Mouse (Mus musculus): Measurements from ENCODE around the gene Nck2. TPM values are rescaled to one million over a fixed set of nuclear protein-coding genes. Genes with fewer than 3 reads are reported as not detected.

Gene Nck2
- total RNA-seq, 2 experiments from 2014 or later = 32.6 to 37.5 TPM

DNA sequence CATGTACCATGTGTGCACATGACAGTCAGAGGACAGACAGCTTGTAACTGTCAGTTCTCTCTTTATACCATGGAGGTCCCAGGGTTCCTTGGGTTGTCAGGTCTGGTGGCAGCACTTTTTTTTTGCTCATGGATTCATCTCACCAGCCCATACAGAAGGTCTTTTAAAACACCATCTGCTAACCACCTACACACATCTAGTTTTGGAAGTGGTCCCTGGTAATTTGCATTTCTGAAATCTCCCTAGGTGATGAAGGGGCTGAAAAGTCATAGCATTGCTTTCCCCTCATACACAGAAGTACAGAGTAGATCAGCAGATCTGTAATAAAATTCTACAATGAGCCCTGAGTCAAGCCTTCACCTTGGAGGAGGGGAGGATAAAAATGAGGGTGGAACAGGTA, 44.9 kb downstream of the Nck2 start:
- intact Hi-C loops (cut with DNase I) = no loop called here
- no peak for DNase-seq (ENCODE audit: extremely low spot score in 1 of 2, low spot score in 2 of 2)

DNA sequence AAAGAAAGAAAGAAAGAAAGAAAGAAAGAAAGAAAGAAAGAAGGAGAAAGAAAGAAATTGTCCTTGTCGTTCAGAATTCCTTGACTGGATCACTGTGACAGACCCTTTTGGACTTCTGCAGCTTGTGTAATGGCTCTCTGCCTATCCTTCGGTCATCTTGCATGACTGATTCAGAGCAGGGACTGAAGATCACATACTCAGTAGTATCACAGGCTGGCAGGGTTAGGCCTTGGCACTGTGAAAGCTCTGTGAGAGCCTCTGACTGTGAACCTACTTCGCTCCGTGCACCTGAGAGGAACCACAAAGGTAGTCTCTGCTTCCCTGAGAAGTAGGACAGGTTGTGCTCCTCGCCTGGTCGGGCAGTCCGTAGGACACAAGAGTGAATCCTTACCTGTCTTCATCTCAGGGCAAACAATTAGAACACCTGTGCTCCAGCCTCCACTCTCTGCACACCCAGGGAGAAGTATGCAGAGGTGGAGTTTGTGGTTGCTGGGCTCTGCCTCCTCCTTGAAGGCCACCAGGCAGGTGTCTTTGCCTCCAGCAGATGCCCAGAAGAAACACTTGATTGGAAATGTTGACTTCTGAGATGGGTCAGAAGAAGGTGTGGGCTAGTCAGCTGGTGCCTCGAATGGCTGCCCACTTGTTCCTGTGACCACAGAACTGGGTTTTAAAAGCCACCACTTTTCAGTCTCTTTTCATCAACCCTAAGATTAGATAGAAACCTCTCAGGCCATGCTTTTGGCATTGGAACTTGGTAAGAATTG, 47.3 kb downstream of the Nck2 start:
- intact Hi-C loops (cut with DNase I) = no loop called here
- no peak for DNase-seq (ENCODE audit: extremely low spot score in 1 of 2, low spot score in 2 of 2)

DNA sequence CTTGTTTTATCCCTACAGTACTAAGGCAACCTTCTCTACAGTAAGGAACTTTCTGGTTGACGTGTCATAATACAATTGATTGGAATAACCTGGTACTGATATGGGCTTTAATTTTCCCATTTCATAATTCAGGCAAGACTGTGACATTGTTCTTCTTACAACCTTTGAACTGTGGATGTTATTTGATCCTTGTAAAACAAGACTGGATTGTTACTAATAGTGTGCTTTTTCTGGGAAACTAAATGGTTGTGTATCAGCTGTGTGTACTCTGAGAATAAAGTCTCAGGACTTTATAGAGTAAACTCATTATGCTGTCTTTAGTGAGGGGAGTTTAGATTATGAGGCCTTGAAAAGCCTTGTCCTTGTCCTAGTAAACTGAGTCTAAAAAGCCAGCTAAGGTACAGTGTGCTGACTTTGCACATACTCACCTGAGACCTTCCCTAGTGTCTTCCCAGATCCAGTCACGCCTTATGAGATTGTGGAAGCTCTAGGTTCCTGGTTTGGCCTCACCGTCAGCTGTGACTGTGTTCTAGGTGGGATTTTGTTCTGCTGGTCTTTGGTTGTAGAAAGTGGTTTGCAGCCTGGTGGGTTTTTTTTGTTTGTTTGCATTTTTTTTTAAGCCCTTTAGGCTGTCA, 48.5 kb downstream of the Nck2 start:
- intact Hi-C loops (cut with DNase I) = no loop called here

DNA sequence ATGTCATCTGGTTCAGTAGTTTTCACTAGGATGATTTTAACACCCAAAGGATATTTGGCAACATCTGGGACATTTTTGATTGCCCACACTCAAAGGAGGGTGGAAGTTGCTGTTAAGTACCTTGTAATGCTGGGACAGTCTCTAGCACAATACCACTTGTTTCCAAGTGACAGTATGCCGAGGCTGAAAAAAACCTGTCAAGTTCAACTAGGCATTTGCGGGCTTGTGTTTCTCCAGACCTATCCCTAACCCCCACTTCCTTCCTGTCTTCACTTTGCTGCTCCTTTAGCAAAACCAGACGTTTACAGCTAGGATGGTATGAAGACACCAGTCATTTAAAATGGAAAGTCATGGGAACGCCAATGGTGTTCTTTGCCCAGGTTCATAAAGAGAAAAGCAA, 51.7 kb downstream of the Nck2 start:
- intact Hi-C loops (cut with DNase I) = no loop called here

More for the DNA sequence above, 48.5 kb downstream of the Nck2 start:
- DNase-seq (ENCODE audit: extremely low spot score in 1 of 2, low spot score in 2 of 2) = no peak

DNA sequence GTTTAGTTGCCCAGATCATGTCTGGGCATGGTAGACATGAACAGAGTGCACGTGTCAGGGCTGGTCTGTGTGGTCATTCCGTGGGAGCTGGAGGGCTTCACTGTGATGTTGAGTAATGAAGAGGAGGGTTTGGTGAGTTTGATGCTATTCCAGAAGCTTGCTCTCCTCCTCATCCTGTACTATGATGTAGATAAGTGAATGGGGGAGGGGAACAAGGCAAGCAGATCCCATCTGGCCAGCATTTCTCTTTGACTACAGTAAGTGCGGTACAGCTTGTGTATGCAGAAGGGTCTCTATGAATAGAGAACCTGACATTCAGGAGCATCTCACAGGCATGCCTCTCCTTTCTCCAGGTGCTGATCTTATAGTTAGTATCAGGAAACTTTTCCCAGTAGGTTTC, 52.6 kb downstream of the Nck2 start:
- intact Hi-C loops (cut with DNase I) = no loop called here
- no peak for DNase-seq (ENCODE audit: extremely low spot score in 1 of 2, low spot score in 2 of 2)

More for the DNA sequence above, 51.7 kb downstream of the Nck2 start:
- DNase-seq (ENCODE audit: extremely low spot score in 1 of 2, low spot score in 2 of 2) = no peak

DNA sequence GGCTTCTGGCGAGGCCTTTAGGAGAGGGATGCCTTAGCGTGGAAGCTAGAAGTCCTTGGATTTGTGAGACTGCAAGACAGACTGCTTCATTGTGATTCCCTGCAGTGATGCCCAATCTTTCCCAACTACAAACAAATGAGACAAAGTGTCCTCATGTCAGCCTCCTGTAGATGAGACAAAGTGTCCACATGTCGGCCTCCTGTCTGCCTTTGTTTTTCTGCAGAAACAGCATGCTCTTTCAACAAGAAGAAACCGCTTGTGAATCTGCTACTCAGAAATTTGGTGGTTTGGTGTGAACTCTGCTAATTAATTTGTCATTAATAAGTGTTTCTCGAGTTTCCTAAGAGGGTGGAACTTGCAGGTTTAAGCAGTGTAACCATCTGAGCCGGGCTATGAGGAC, 53.6 kb downstream of the Nck2 start:
- intact Hi-C loops (cut with DNase I) = no loop called here
- no peak for DNase-seq (ENCODE audit: extremely low spot score in 1 of 2, low spot score in 2 of 2)

DNA sequence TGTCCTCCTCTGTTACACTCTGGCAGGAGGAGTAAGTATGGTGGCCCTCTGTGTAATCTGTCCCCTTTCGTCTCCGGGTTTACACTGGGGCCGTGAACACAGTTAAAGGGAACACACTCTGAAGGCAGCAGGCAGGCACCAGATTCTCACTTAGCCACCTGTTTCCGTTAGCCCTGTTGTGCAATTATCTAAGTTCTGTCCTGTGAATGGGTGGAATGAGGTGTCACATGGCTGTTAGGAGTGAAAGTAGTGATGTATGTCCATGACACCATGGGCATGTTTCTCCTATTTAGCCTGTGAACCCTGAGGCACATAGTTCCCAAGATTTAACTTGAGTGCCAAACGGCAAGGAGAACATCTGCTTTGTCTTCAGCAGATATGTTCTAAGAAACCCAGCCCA, 55.7 kb downstream of the Nck2 start:
- DNase-seq (ENCODE audit: extremely low spot score in 1 of 2, low spot score in 2 of 2) = no peak
- intact Hi-C loops (cut with DNase I) = no loop called here

DNA sequence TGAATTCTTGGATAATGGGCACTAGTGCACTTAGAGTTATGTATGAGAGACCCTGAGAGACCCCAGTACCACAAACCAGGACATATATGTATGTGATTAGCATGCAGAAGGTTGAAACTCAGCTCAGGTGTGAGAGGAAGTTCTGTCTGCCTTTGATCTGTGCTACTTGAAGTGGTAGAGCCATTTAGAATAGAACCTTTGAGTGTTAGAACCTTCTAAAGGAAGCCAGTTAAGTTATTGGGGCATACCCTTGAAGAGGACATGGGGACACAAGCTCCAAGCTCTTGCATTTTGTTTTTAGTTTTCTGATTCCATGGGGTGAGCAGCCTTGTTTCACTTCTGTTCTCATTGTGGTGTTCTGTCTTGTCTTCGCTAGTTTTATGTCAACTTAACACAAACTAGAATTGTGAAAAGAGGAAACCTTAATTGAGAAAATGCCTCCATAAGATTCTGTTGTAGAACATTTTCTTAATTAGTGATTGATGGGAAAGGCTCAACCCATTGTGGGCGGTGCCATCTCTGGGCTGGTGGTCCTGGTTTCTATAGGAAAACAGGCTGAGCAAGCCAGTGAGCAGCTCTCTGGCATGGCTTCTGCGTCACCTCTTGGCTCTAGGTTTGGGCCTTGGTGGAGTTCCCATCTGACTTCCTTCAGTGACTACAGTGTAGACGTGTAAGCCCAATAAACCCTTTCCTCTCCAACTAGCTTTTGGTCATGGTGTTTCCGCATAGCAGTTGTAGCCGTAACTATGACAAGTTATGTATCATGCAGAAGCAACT, 57.0 kb downstream of the Nck2 start:
- intact Hi-C loops (cut with DNase I) = no loop called here

DNA sequence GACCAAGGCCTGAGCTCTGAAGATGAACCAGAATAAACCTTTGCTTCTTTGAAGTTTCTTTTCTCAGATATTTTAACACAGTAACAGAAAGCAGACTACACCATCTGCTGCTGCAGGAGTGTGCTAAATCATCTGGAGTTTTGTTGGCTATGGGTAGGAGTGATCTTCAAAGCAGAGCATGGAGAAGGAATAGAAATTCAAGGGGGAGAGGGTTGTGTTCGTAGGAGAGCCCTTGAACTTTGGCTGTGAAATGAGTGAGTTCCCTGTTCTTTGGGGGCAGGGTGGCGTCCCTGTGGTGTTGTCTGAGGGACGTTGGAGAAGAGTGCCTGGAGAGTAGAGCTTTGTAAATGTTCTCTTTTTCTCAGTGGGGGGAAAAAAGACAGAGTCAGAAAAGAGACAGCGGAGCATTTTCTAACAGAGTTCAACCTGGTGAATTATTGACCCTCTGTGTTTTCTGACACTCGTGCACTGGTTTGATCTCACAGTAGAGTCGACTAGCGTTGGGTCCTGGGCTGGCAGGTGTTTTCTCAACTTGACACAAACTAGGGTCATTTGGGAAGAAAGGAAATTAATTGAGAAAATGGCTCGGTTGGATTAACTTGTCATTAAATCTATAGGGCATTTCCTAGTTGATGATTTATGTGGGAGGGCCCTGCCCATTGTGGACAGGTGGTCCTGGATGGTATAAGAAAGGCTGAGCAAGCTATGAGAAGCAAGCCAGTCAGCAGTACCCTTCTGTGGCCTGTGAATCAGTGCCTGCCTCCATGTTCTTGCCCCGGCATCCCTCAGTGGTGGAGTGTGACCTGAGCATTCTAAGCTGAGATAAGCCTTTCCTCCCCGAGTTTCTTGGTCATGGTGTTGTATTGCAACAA, 57.8 kb downstream of the Nck2 start:
- intact Hi-C loops (cut with DNase I) = no loop called here
- DNase-seq (ENCODE audit: extremely low spot score in 1 of 2, low spot score in 2 of 2) = no peak

More for the DNA sequence above, 57.0 kb downstream of the Nck2 start:
- DNase-seq (ENCODE audit: extremely low spot score in 1 of 2, low spot score in 2 of 2) = no peak

DNA sequence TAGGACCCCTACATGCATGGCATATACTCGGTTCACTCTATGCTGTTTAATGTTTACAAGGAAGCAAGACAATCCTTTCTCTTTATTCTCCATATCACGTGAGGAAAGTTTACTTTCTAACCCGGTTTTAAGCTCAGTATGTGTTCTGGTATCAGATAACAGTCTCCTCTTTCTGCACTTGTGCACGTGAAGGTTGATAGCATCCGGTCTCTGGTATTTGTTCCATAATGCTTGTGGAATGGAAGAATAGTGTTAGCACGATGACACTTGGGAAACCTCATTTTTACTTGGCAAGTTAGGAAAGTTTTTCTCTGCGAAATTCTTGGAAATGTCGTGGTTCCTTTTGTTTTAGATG, 58.4 kb downstream of the Nck2 start:
- no peak for DNase-seq (ENCODE audit: extremely low spot score in 1 of 2, low spot score in 2 of 2)
- intact Hi-C loops (cut with DNase I) = no loop called here

DNA sequence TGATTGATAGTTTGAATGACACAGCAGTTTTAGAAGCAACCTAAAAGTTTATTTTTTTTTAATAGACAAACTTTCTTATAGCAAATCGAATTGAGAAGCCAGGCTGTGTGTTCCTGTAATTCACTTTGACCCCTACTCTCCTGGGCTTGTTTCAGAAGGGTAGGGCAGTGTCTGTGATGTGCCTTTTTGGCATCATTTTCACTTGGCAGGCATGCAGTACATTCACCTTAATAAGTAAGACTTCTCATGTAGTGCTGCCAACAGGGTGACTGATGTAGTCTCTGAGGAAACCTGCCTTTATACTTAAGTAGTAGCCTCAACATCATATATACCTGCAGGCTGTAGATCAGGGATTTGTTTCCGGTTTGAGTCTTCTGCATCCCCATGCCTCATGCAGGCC, 58.9 kb downstream of the Nck2 start:
- DNase-seq (ENCODE audit: extremely low spot score in 1 of 2, low spot score in 2 of 2) = no peak
- intact Hi-C loops (cut with DNase I) = no loop called here

DNA sequence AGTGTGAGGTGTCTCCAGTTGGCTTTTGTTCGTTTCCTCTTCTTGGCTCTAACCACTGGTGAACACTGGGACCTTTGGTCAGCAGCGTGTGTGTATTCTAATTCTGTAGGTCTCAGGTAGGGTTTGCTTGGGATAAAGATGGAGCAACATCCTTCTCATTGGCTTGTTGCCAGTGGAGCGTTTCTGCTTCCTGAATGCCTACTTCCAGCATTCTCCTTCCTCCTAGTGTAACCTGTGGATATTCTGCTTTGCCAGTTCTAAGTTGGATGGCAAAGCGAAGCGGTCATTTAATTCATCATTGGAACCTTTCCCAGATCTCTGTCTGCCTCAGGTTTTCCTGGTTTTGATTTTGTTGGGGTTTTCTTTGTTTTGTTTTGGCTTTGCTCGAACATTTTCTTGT, 59.3 kb downstream of the Nck2 start:
- intact Hi-C loops (cut with DNase I) = no loop called here
- DNase-seq (ENCODE audit: extremely low spot score in 1 of 2, low spot score in 2 of 2) = no peak

DNA sequence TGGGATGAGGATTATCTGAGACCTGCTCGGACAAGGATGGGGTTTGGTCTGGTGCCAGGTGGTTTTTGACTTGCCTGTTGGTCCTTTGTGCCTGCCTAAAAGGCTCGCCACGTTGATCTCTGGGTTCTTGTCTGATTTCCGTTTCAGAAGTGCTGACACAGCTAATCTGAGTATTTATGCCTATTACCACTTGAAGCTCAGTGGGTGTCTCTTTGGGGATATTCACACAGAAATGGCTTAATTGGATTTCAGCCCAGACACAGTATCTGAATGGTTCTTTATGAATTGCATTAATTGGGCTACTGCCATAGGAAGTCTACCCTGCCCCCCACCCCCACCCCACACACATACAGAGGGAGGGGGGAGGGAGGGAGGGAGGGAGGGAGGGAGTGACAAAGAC, 59.9 kb downstream of the Nck2 start:
- intact Hi-C loops (cut with DNase I) = no loop called here
- DNase-seq (ENCODE audit: extremely low spot score in 1 of 2, low spot score in 2 of 2) = peak; percentile 11 to 30

DNA sequence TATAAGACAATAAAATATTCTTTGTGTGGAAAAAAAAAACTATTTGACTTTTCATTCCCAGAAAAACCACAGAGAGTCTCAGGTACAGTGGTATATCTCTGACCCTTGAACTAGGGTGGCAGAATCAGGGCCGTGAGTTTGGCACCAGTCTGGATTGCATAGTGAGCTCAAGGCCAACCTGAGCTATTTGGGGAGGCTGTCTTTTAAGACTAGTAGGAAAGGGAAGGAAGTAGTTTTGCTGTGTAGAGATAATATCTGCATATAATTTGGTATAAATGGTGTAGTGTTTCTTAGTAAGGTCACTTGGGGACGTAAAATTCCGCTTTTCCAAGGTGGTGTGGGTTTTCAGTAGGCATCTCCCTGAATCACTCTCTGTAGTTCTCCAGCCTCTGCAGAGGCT, 62.3 kb downstream of the Nck2 start:
- DNase-seq (ENCODE audit: extremely low spot score in 1 of 2, low spot score in 2 of 2) = no peak
- intact Hi-C loops (cut with DNase I) = no loop called here

DNA sequence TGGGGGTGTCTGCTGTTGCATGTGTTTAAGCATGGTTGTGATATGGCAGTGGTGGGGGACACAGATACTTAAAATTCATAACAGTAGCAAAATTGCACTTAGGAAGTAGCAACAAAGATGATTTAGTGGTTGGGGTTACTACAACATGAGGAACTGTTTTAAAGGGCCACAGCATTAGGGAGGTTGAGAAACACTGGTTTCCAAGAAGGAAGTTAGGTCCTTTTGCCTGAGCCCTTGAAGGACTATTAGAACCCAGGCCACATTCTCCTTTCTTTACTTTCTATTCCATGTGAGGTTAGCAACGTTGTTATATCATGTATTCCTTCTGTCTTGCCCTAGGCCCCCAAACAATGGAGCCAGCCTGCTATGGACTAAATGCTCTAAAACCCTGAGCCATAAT, 63.4 kb downstream of the Nck2 start:
- intact Hi-C loops (cut with DNase I) = no loop called here
- DNase-seq (ENCODE audit: extremely low spot score in 1 of 2, low spot score in 2 of 2) = no peak

DNA sequence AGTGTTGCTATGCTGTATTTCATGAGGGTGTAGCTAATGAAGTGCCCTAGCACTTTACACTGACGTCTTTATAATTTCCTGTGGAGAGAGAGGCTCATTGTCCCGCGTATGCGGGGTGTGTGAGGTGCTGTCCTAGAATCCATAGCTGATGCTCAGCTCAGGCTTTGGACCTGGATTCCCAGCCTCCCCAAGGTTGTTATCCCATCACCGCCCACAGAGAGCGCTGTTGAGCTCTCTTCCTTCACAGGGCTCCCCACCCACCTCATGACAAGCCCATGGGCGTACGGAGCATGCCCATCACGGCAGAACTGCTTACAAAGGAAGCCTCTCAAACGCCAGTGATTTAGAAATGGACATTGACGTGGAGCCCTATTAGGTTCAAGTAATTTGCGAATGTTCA, 66.9 kb downstream of the Nck2 start:
- intact Hi-C loops (cut with DNase I) = no loop called here
- DNase-seq (ENCODE audit: extremely low spot score in 1 of 2, low spot score in 2 of 2) = peak in 1 of 2 experiments; percentile 37

DNA sequence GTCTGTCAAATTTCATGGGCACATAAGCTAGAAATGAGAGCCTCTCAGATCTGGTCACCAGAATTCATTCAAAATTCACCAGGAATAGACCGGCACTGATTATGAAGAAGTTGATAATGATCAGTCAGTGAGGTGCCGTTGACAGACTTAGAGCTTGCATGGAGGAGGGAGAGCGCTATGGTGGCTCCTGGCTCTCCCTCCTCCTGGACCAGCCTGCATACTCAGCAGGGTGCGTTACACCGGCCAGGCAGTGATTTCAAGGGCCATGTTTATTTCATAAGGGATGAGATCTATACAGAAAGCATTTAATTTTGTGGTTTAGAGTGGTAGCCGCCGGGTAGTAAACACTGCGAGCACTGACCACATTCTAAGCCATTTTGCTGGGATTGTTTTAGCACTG, 67.3 kb downstream of the Nck2 start:
- DNase-seq (ENCODE audit: extremely low spot score in 1 of 2, low spot score in 2 of 2) = no peak
- intact Hi-C loops (cut with DNase I) = no loop called here

DNA sequence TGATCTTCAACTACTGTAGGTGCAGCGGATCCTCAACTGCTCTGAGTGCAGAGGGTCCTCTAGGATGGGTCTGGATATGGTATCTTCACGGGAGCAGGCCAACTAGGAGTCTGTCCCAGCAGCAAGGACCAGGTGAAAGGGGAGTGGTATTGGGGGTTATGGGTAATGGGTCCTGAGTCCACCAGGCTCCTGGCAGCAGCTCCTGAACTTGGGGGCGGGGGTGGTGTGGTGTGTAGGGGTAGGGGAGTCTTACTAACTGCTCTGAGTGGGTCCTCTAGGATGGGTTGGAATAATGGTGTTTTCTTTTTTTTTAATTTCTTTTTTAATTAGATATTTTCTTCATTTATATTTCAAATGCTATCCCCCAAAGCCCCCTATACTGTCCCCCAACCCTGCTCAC, 73.0 kb downstream of the Nck2 start:
- intact Hi-C loops (cut with DNase I) = no loop called here

More for the DNA sequence above, 73.0 kb downstream of the Nck2 start:
- DNase-seq (ENCODE audit: extremely low spot score in 1 of 2, low spot score in 2 of 2) = no peak

All from left cerebral cortex, postnatal 10 days (tissue).